Mouse (Mus musculus): ENCODE data around the gene Fga. TPM values are rescaled to one million over a fixed set of nuclear protein-coding genes. Genes with fewer than 3 reads are reported as not detected.

The Fga gene
- total and polyA plus RNA-seq, 3 experiments = 0.05 TPM; not detected in 2

DNA sequence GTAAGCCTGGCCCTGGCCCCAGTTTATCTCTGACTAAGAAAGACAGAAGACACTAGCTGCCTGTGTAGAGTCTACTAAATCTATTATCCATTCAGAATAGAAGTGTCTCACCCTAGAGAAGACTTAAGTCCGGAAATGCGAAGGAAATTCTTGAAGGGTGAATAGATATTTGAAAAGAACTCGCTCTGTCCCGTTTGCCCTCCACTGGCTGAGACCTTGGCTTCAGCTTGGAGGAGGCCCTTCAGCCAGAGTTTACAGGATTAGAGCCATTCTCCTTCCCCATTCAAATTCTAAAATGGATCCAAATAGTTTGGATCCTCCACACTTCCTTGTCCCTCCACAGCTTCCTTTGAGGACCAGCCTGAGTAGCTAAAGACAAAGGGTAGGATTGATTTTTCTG is 4.5 kb downstream of the Fga start:
- TF ChIP-seq GATA1 (IDR thresholded peaks at IDR 0.05; ENCODE audit: borderline replicate concordance, low read length) (no peak), TAL1 (conservative IDR thresholded peaks at IDR 0.05; ENCODE audit: low read depth, low read length) (no peak), CTCF (IDR thresholded peaks at IDR 0.05; ENCODE audit: low read depth, low read length) (no peak), GATA2 (IDR thresholded peaks at IDR 0.05; ENCODE audit: borderline replicate concordance, low read depth, low read length) (no peak), POLR2AphosphoS5 (IDR thresholded peaks at IDR 0.05; ENCODE audit: insufficient replicate concordance, low read depth, low read length) (no peak)
- Histone ChIP-seq H3K4me3 (ENCODE audit: low read depth, low read length) (no peak overlapping the region), H3K36me3 (replicated peaks) (no peaks in the 10 kb centered on the region), H3K4me1 (ENCODE audit: insufficient read depth, low read depth, low read length) (no peaks in the 10 kb centered on the region), H3K27me3 (ENCODE audit: insufficient read depth, low read length) (peaks cover 26% of the 10 kb centered on the region; the same call in 1 of the 2 replicates), H3K9me3 (replicated peaks) (no peaks in the 10 kb centered on the region)
- ATAC-seq (ENCODE audit: extremely low read depth, insufficient number of reproducible peaks, low FRiP score, poor library complexity, severe bottlenecking) (no peak), DNase-seq (ENCODE audit: low spot score) (no peak)

DNA sequence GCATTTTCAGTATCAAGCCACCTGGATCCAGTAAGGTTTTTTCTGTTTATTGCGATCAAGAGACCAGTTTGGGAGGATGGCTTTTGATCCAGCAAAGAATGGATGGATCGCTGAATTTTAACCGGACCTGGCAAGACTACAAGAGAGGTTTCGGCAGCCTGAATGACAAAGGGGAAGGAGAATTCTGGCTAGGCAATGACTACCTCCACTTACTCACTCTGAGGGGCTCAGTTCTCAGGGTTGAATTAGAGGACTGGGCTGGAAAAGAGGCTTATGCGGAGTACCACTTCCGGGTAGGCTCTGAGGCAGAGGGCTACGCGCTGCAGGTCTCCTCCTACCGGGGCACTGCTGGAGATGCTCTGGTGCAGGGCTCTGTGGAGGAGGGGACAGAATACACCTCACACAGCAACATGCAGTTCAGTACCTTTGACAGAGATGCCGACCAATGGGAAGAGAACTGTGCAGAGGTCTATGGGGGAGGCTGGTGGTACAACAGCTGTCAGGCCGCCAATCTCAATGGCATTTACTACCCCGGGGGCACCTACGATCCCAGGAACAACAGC is 7.0 kb downstream of the Fga start:
- TF ChIP-seq GATA2 (IDR thresholded peaks at IDR 0.05; ENCODE audit: borderline replicate concordance, low read depth, low read length) (no peak), POLR2AphosphoS5 (IDR thresholded peaks at IDR 0.05; ENCODE audit: insufficient replicate concordance, low read depth, low read length) (no peak), GATA1 (IDR thresholded peaks at IDR 0.05; ENCODE audit: borderline replicate concordance, low read length) (no peak), TAL1 (conservative IDR thresholded peaks at IDR 0.05; ENCODE audit: low read depth, low read length) (no peak), CTCF (IDR thresholded peaks at IDR 0.05; ENCODE audit: low read depth, low read length) (no peak)
- ATAC-seq (ENCODE audit: extremely low read depth, insufficient number of reproducible peaks, low FRiP score, poor library complexity, severe bottlenecking) (no peak), DNase-seq (ENCODE audit: low spot score) (no peak)

DNA sequence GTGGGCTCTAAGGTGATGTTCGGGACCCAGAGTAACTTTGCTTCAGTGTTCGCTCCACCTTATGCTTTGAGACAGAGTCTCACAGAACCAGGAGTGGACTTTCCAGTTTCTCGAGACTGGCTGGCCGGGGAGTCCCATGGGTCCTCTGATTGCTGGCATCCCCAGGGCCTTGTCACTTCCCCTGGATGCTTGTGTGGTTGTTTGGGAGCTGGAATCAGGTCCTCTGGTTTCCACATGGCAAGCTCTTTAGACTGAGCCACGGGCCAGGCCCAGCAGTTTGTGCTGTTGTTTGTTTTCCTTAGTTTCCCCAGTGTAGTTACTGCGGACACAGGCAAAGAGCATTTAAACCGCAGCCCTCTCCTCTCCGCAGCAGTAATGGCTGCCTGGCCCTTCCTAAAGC is 7.9 kb downstream of the Fga start:
- Histone ChIP-seq H3K27me3 (ENCODE audit: insufficient read depth, low read length) (peaks cover 19% of the 10 kb centered on the region; the same call in 1 of the 2 replicates), H3K4me1 (ENCODE audit: insufficient read depth, low read depth, low read length) (no peaks in the 10 kb centered on the region; the same call in 1 of the 2 replicates), H3K36me3 (replicated peaks) (no peaks in the 10 kb centered on the region), H3K4me3 (ENCODE audit: low read depth, low read length) (no peak overlapping the region), H3K9me3 (replicated peaks) (no peaks in the 10 kb centered on the region)
- ATAC-seq (ENCODE audit: extremely low read depth, insufficient number of reproducible peaks, low FRiP score, poor library complexity, severe bottlenecking) (no peak), DNase-seq (ENCODE audit: low spot score) (no peak)
- TF ChIP-seq GATA2 (IDR thresholded peaks at IDR 0.05; ENCODE audit: borderline replicate concordance, low read depth, low read length) (no peak), CTCF (IDR thresholded peaks at IDR 0.05; ENCODE audit: low read depth, low read length) (no peak), POLR2AphosphoS5 (IDR thresholded peaks at IDR 0.05; ENCODE audit: insufficient replicate concordance, low read depth, low read length) (no peak), GATA1 (IDR thresholded peaks at IDR 0.05; ENCODE audit: borderline replicate concordance, low read length) (no peak), TAL1 (conservative IDR thresholded peaks at IDR 0.05; ENCODE audit: low read depth, low read length) (no peak)

More for the DNA sequence above, 7.0 kb downstream of the Fga start:
- Histone ChIP-seq H3K36me3 (replicated peaks) (no peaks in the 10 kb centered on the region), H3K4me3 (ENCODE audit: low read depth, low read length) (no peak overlapping the region), H3K27me3 (ENCODE audit: insufficient read depth, low read length) (peaks cover 19% of the 10 kb centered on the region; the same call in 1 of the 2 replicates), H3K9me3 (replicated peaks) (no peaks in the 10 kb centered on the region), H3K4me1 (ENCODE audit: insufficient read depth, low read depth, low read length) (no peaks in the 10 kb centered on the region; the same call in 1 of the 2 replicates)

DNA sequence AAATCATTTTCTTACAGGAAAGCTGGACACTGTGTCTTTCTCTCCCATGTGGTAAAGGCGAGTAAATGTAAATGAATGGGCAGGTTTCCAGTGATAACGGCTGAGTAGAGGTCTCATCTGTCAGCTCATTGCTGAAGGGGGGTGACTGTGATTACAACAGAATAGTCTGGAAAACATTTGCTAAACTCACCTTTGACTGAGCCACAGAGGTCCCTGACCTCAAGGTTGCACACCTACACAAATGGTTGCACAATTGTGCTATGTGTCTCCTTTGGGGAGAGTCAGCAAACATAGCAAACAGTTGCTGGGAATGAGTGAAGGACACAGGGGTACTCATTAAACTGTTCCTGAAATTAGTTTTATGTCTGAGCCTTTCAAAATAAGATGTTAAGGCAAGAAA is 13.0 kb downstream of the Fga start:
- no peaks in the 10 kb centered on the region for H3K9me3 ChIP-seq (replicated peaks)
- DNase-seq (ENCODE audit: low spot score) = no peak
- H3K4me1 ChIP-seq (ENCODE audit: insufficient read depth, low read depth, low read length) = peaks cover 2% of the 10 kb centered on the region
- TF ChIP-seq POLR2AphosphoS5 (IDR thresholded peaks at IDR 0.05; ENCODE audit: insufficient replicate concordance, low read depth, low read length) (no peak), GATA1 (IDR thresholded peaks at IDR 0.05; ENCODE audit: borderline replicate concordance, low read length) (no peak), GATA2 (IDR thresholded peaks at IDR 0.05; ENCODE audit: borderline replicate concordance, low read depth, low read length) (no peak), CTCF (IDR thresholded peaks at IDR 0.05; ENCODE audit: low read depth, low read length) (no peak), TAL1 (conservative IDR thresholded peaks at IDR 0.05; ENCODE audit: low read depth, low read length) (no peak)
- ATAC-seq (ENCODE audit: extremely low read depth, insufficient number of reproducible peaks, low FRiP score, poor library complexity, severe bottlenecking) = no peak
- peaks cover 1% of the 10 kb centered on the region; the same call in 1 of the 2 replicates for H3K27me3 ChIP-seq (ENCODE audit: insufficient read depth, low read length)
- no peak overlapping the region for H3K4me3 ChIP-seq (ENCODE audit: low read depth, low read length)
- H3K36me3 ChIP-seq (replicated peaks) = no peaks in the 10 kb centered on the region

DNA sequence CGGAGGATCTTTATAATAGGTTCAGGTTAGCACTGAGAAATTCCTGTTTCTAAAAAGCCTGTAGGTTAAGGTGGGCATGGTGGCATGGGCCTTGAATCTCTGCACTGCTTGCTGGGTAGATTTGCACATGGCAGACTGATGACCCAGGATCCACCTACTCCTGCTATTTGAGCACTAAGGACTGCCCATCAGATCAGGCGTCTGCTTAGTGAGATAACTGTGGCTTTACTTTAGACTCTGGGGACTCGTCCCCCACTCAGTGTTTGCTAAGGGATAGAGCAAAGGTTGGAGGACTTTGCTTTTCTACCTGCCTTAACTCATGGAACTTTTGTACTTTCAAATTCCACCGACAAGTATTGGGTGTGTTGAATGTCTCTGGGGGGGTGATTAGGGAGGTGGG is 13.8 kb downstream of the Fga start:
- Histone ChIP-seq H3K4me3 (ENCODE audit: low read depth, low read length) (no peak overlapping the region), H3K9me3 (replicated peaks) (no peaks in the 10 kb centered on the region), H3K27me3 (ENCODE audit: insufficient read depth, low read length) (no peaks in the 10 kb centered on the region), H3K4me1 (ENCODE audit: insufficient read depth, low read depth, low read length) (peaks cover 2% of the 10 kb centered on the region), H3K36me3 (replicated peaks) (no peaks in the 10 kb centered on the region)
- DNase-seq (ENCODE audit: low spot score) (no peak), ATAC-seq (ENCODE audit: extremely low read depth, insufficient number of reproducible peaks, low FRiP score, poor library complexity, severe bottlenecking) (no peak)
- TF ChIP-seq CTCF (IDR thresholded peaks at IDR 0.05; ENCODE audit: low read depth, low read length) (no peak), TAL1 (conservative IDR thresholded peaks at IDR 0.05; ENCODE audit: low read depth, low read length) (no peak), GATA1 (IDR thresholded peaks at IDR 0.05; ENCODE audit: borderline replicate concordance, low read length) (no peak), GATA2 (IDR thresholded peaks at IDR 0.05; ENCODE audit: borderline replicate concordance, low read depth, low read length) (no peak), POLR2AphosphoS5 (IDR thresholded peaks at IDR 0.05; ENCODE audit: insufficient replicate concordance, low read depth, low read length) (no peak)

DNA sequence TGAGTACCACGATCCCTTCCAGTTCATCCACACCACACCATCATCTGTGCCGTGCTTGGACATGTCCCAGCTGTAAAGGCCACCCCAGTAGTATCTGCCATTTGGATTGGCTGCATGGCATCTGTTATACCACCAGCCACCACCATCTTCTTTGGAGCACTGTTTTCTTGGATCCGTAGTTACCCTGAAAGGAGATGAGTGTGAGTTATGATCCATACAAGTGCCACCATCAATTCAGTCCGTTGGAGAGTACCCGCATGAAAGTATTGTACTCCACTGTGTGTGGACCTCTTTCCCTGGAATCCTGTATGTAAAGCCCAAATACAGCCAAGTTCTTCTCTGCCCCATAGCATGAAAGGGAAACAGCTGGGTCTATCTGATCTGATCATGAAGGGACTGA is 16.6 kb downstream of the Fga start:
- no peak for TF ChIP-seq CTCF (IDR thresholded peaks at IDR 0.05; ENCODE audit: low read depth, low read length)
- no peak for TF ChIP-seq TAL1 (conservative IDR thresholded peaks at IDR 0.05; ENCODE audit: low read depth, low read length)
- no peak for TF ChIP-seq GATA2 (IDR thresholded peaks at IDR 0.05; ENCODE audit: borderline replicate concordance, low read depth, low read length)
- no peak for TF ChIP-seq GATA1 (IDR thresholded peaks at IDR 0.05; ENCODE audit: borderline replicate concordance, low read length)
- TF ChIP-seq POLR2AphosphoS5 (IDR thresholded peaks at IDR 0.05; ENCODE audit: insufficient replicate concordance, low read depth, low read length) = no peak
- no peaks in the 10 kb centered on the region; the same call in 1 of the 2 replicates for H3K27me3 ChIP-seq (ENCODE audit: insufficient read depth, low read length)
- no peaks in the 10 kb centered on the region for H3K9me3 ChIP-seq (replicated peaks)
- H3K36me3 ChIP-seq (replicated peaks) = no peaks in the 10 kb centered on the region
- ATAC-seq (ENCODE audit: extremely low read depth, insufficient number of reproducible peaks, low FRiP score, poor library complexity, severe bottlenecking) (no peak), DNase-seq (ENCODE audit: low spot score) (no peak)
- H3K4me1 ChIP-seq (ENCODE audit: insufficient read depth, low read depth, low read length) = peaks cover 2% of the 10 kb centered on the region; the same call in 1 of the 2 replicates
- no peak overlapping the region for H3K4me3 ChIP-seq (ENCODE audit: low read depth, low read length)
